Mouse (Mus musculus) megakaryocyte, embryonic 14.5 days (primary cell): Measurements from ENCODE around the gene Gpatch1. TPM values are rescaled to one million over a fixed set of nuclear protein-coding genes. Genes with fewer than 3 reads are reported as not detected.

Experiments
- H3K27me3 ChIP-seq: replicated peaks from 2 replicates; pipeline ENCODE3; 2012; ENCODE audit warnings: inconsistent platforms
- H3K36me3 ChIP-seq: replicated peaks from 2 replicates; pipeline ENCODE3; 2012; ENCODE audit warnings: low read length, inconsistent platforms, mixed read lengths
- H3K4me1 ChIP-seq: 2 replicates; pipeline ENCODE4 v1.6.1; 2012; ENCODE audit warnings: inconsistent platforms
- H3K4me3 ChIP-seq: replicated peaks from 2 replicates; pipeline ENCODE3; 2012; ENCODE audit warnings: moderate library complexity, mild to moderate bottlenecking, inconsistent platforms
- H3K9me3 ChIP-seq: 2 replicates; pipeline ENCODE4 v1.6.1; 2012; ENCODE audit warnings: inconsistent platforms
- FLI1 ChIP-seq: IDR thresholded peaks from 2 replicates; pipeline ENCODE4 v1.6.1; 2012; ENCODE audit warnings: low read length, inconsistent platforms, mixed read lengths
- GATA1 ChIP-seq: IDR thresholded peaks from 3 replicates; pipeline ENCODE4 v1.6.1; 2012; ENCODE audit warnings: mixed read lengths, low read length, inconsistent platforms, borderline replicate concordance
- polyA plus RNA-seq: library from polyadenylated mRNA; stranded (reverse); fragments of >175 nt; gene quantifications from 2 replicates; pipeline ENCODE4 v1.2.3, GENCODE M21; 2012; ENCODE audit warnings: low replicate concordance; ENCODE audit not compliant: insufficient read depth

Gene Gpatch1
- polyA plus RNA-seq, 1 experiment = 8.6 TPM

GRCm38 (mm10) chr7:35293464-35293863, 24.8 kb downstream of the Gpatch1 start:
- peaks cover 88% of the 10 kb centered on the region for H3K36me3 ChIP-seq
- no peaks in the 10 kb centered on the region for H3K9me3 ChIP-seq
- TF ChIP-seq FLI1 = no peak
- TF ChIP-seq GATA1 = no peak

GRCm38 (mm10) chr7:35278933-35279332, 39.3 kb downstream of the Gpatch1 start:
- Histone ChIP-seq H3K9me3 (peaks cover 43% of the 10 kb centered on the region), H3K4me1 (peaks cover 9% of the 10 kb centered on the region), H3K4me3 (no peak overlapping the region), H3K36me3 (peaks cover 82% of the 10 kb centered on the region), H3K27me3 (no peaks in the 10 kb centered on the region)
- TF ChIP-seq FLI1 (no peak), GATA1 (no peak)

More at GRCm38 (mm10) chr7:35293464-35293863, 24.8 kb downstream of the Gpatch1 start:
- no peak overlapping the region for H3K4me3 ChIP-seq
- no peaks in the 10 kb centered on the region for H3K4me1 ChIP-seq
- no peaks in the 10 kb centered on the region for H3K27me3 ChIP-seq

- no peak overlapping the region for H3K4me3 ChIP-seq
- peaks cover 9% of the 10 kb centered on the region for H3K4me1 ChIP-seq
- peaks cover 43% of the 10 kb centered on the region for H3K9me3 ChIP-seq
- no peaks in the 10 kb centered on the region for H3K27me3 ChIP-seq
- TF ChIP-seq FLI1 (no peak), GATA1 (no peak)
- peaks cover 67% of the 10 kb centered on the region for H3K36me3 ChIP-seq
Measured at GRCm38 (mm10) chr7:35277433-35277832, 40.8 kb downstream of the Gpatch1 start.

GRCm38 (mm10) chr7:35269443-35270024, 48.7 kb downstream of the Gpatch1 start:
- H3K9me3 ChIP-seq = peaks cover 7% of the 10 kb centered on the region
- TF ChIP-seq GATA1 = no peak
- TF ChIP-seq FLI1 = no peak
- peak overlapping the region; percentile 54 for H3K4me3 ChIP-seq
- H3K36me3 ChIP-seq = peaks cover 2% of the 10 kb centered on the region
- peaks cover 5% of the 10 kb centered on the region for H3K27me3 ChIP-seq
- H3K4me1 ChIP-seq = peaks cover 8% of the 10 kb centered on the region; the same call in 1 of the 2 replicates

GRCm38 (mm10) chr7:35267841-35268240, 50.4 kb downstream of the Gpatch1 start:
- Histone ChIP-seq H3K4me1 (peaks cover 15% of the 10 kb centered on the region), H3K27me3 (peaks cover 17% of the 10 kb centered on the region), H3K4me3 (no peak overlapping the region), H3K36me3 (no peaks in the 10 kb centered on the region), H3K9me3 (no peaks in the 10 kb centered on the region)
- TF ChIP-seq FLI1 (no peak), GATA1 (no peak)

GRCm38 (mm10) chr7:35266666-35267065, 51.6 kb downstream of the Gpatch1 start:
- H3K36me3 ChIP-seq = no peaks in the 10 kb centered on the region
- H3K27me3 ChIP-seq = peaks cover 20% of the 10 kb centered on the region
- peaks cover 15% of the 10 kb centered on the region for H3K4me1 ChIP-seq
- no peaks in the 10 kb centered on the region for H3K9me3 ChIP-seq
- TF ChIP-seq FLI1 (no peak), GATA1 (no peak)
- no peak overlapping the region for H3K4me3 ChIP-seq

GRCm38 (mm10) chr7:35264746-35265145, 53.5 kb downstream of the Gpatch1 start:
- Histone ChIP-seq H3K36me3 (no peaks in the 10 kb centered on the region), H3K27me3 (peaks cover 27% of the 10 kb centered on the region), H3K4me1 (peaks cover 15% of the 10 kb centered on the region), H3K9me3 (peaks cover 1% of the 10 kb centered on the region), H3K4me3 (no peak overlapping the region)
- TF ChIP-seq FLI1 (no peak), GATA1 (no peak)

GRCm38 (mm10) chr7:35263595-35264489, 54.4 kb downstream of the Gpatch1 start:
- Histone ChIP-seq H3K4me3 (no peak overlapping the region), H3K4me1 (peaks cover 7% of the 10 kb centered on the region), H3K27me3 (peaks cover 27% of the 10 kb centered on the region), H3K9me3 (peaks cover 7% of the 10 kb centered on the region), H3K36me3 (no peaks in the 10 kb centered on the region)
- TF ChIP-seq GATA1 = no peak

GRCm38 (mm10) chr7:35259384-35259783, 58.9 kb downstream of the Gpatch1 start:
- Histone ChIP-seq H3K4me1 (peaks cover 16% of the 10 kb centered on the region), H3K36me3 (no peaks in the 10 kb centered on the region), H3K4me3 (no peak overlapping the region), H3K27me3 (peaks cover 40% of the 10 kb centered on the region), H3K9me3 (peaks cover 7% of the 10 kb centered on the region)
- TF ChIP-seq GATA1 (no peak), FLI1 (no peak)

- TF ChIP-seq GATA1 (no peak), FLI1 (no peak)
- Histone ChIP-seq H3K4me1 (peaks cover 10% of the 10 kb centered on the region; the same call in 1 of the 2 replicates), H3K36me3 (no peaks in the 10 kb centered on the region), H3K27me3 (peaks cover 32% of the 10 kb centered on the region), H3K4me3 (no peak overlapping the region), H3K9me3 (peaks cover 7% of the 10 kb centered on the region)
Measured at GRCm38 (mm10) chr7:35258294-35258693, 59.9 kb downstream of the Gpatch1 start.
